Mouse (Mus musculus) Muller cell, postnatal 12 days (primary cell): ENCODE data around the gene Tnrc6b.

Experiments used
- DNase-seq: peaks from one replicate; pipeline ENCODE4 v3.0.0-alpha.2; 2015; ENCODE audit errors: inconsistent ontology term

Tnrc6b gene

DNA sequence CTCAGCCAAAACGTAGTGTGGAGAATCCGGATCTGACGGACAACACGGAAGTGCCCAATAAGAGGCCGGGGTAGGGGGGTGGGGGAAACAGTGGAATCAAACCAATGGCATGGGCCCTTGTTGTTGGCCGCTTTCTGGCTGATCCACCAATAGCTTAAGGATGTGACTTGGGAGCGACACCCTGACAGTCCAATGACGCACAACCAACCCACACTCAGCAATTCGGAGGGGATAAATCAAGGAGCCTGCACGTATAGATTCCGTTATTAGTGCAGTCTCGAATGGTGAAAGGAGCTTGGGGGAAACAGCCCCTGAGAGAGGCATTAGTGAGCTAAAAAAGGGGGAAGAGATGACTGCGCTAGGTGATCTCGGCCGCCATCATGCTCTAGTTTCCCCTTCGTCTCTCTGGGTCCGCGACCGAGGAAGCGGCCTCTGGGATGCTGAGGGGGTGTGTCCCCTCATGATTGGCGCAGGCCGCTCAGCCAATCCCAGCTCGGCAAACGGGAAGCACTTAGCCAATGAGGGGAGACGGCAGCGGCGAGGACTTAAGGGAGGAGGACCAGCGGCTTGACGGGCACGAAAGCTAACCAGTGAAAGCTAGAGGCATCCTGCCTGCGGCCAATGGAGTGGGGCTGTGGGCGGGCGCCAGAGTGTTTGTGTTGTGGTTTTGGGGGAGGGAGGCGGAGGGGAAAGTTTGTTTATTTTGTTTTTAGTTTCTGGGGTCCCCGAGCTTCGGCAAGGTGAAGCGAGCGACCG is at the start of gene Tnrc6b:
Gene Tnrc6b (plus strand): TSS at position 706 of the 756 bp plus-strand sequence.
- DNase-seq, result peak; percentile 100

DNA sequence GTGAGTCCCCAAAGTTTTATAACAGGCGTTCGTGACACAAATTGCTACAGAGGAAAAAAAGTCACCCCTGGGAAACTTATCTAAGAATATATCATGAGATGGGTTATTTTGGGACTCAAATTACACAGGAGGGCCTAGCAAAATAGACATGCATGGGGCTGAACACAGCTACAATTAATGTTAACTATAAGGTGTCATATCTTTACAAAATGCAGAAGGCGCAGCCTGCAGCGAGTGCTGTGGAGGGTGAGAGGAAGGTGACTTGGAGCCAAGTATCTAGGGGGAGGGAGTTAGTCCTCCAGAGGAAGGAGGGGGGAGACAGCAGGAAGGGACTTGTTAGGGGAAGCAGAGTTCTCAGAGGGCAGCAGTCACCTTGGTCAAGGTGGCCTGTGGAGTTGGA is 46.7 kb upstream of the Tnrc6b start:
- no peak for DNase-seq

DNA sequence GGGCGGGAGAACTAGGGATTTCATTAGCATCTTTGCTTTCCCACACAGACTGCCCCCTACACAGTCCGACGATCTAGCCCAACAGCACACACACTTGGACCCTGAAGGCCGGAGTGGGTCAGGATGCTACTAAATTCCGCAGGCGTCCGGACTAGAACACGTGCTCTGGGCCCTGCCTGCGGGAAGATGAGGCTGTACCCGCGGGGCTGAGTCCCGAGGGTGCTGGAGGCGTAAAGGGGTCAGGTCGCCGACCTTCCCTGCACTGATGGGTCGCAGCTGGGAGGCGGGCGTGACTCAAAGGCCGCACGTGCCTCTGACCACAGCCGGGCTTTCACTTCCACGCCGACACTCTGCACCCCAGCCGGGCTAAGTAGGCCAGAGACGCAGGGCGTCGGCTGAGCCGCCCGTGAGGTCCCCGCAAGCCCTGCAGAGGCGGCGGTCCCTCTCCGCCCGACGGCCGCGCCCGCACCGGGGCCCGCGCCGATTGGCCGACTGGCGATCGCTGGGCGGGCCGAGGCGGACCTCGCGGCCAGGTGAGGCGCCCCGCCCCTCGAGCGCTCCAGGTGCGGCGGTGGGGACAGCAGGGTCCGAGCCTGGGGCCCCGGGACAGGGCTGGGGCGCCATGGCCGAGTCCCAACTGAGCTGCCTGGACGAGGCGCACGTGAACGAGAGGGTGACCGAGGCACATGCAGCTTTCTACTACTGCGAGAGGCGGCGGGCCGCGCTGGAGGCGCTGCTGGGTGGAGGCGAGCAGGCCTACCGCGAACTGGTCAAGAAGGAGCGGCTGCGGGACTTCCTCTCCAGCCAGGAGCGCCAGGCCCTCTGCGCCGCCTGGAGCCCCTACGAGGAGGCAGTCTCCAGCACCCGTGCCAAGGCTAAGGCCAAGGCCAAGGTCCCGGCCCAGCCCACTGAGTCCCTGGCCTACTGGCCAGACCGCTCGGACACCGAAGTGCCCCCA is 39.5 kb upstream of the Tnrc6b start, which contains the start of gene Fam83f:
Gene Fam83f (plus strand): TSS at position 553 of the 958 bp plus-strand sequence.
- peak; percentile 49 for DNase-seq

DNA sequence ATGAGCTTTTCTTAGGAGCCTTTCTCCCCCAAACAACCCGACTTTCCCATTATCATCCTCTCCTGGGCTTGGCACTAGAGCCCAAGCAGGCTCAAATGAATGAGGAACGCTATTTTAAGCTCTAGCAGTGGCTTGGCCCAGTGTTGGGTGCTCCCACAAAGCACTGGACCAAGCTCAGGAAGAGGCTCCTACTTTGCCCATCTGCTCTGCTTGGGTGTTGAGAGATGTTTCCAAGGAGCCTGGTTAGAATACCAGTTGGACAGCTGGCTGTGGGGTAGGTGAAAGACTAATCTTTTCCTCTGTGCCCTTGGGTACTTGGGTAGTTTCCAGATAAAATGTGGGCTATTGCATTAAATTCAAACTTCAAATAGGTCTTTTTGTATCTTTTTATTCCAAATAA is 38.3 kb upstream of the Tnrc6b start:
- no peak for DNase-seq

DNA sequence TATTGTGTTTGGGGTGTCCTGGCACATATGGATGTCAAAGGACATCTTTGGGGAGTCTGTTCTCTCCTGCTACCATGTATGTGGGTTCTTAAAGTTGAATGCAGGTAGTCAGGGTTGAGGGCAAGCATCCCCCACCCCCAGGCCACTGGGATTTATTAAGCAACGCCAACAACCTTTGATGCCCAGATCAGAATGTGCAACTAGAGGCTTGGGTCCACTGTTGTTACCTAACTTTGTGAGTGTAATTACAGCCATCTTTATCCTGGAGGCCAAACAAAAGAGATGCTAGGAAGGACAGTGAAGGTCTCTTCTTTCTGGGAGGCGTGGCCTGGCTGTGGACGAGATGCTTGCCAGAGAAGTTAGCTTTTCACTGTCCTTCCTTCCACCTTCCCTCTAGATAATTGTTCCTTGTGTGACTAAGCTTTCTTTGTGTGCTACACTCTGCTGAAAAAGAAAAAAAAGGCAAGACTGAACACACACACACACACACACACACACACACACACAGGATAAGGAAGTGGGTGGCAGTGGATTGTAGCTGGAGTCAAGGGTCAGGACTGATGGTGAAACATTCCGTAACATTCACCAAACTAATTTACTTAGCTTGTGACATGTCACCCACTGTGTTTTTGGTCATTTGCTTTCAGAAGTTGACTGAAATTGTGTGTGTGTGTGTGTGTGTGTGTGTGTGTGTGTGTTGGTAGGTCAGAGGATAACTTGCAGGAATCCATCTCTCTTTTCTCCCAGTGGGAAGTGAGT is 37.6 kb upstream of the Tnrc6b start:
- peak; percentile 66 for DNase-seq

DNA sequence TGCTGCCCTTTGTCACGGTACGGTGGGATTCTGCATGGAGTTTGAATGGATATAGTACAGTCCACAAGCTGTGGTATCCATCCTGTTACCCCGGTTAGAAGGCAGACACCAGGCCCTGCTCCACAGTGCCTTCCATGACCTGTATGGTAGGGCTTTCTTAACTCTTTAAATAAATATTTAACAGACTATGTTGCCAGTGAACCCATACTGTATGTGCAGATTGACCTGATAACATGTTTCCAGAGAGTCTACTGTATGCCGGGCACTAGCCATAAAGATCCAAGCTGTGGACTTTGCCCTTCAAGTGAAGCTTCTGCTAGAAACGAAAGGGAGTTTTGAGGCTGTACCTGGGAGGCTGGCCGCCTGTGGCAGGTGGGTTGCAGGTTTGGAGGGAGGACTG is 36.4 kb upstream of the Tnrc6b start:
- DNase-seq, result no peak

DNA sequence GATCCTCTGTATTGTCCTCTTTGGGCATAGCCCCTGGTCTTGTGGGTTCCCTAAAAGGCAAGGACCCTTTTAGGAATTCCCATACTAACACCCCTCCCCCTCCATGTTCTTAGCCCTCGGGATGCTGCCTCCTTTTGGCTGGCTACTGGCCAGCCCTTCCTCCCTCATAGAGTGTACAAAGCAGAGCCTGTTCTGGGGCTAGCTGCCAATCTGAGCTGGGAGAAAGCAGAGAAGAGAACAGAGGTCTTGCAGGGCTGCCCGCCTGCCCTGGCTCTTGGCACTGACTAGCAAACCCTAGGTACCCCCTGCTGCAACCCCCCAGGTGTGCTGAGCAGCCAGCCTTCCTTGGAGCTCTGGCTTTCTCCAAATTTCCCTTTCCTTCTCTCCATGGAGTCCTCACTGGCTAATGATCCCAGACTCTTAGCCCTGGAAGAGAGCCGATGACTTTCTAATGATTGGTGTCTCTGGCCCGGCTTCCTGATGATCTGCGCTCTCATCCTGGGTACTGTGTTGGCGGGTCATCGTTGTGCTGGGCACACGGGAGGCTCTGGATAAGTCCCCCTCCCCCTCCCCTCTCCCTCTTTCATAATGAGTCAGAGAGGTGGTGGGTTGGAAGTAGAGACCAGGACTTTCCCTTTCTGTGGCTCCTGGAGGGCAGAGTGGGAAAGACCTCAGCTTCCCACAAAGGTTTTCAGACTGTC is 31.4 kb upstream of the Tnrc6b start:
- DNase-seq, result peak; percentile 79

DNA sequence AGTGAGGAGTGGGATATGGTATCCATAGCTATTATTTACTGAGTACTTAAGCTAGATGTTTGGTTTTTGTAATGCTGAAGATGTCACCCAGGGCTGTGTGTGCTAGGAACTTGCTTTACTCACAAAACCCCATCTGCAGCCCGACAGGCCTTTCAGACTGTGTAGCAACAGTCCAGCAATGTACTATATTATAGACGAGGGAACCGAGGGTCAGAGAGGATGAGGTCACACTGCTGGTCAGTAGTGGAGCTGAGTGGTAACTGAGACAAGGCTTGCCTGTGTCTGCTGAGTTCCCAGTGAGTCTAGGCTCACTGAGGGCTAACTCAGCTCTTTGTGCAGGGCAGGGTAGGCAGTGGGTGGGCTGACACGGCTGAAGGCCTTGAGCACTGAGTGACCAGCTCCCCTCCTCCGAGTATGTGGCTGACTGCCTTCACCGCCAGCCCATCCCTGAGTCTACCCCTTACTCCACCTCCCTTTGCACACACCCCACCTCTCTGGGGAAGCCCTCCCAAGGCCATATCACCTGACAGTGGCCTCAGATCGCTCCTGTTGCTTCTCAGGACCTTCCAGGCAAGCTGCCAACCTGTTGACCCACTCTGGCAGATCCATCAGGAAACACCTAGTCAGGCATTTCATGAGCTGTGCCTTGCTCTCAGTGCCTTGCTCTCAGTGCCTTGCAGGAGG is 30.6 kb upstream of the Tnrc6b start:
- peak; percentile 16 for DNase-seq

DNA sequence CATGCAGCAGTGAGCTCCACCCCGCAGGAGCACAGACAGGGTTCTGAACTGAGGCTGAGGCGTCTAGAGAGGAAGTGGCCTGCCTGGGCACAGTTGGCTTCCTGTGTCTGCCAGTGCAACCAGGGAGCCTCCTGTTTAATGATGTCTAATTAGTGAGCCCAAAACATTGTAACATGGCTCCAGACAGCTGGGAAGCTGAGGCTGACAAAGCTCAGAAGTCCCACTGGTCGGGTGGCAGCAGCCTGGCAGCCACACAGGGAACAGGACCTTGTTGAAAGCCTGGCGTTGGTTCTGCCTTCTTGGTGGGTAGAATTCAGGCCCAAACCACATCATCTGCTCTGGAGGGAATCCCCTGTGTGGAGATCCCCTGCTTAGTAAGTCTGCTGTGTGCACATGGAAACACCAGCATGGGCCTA is 29.6 kb upstream of the Tnrc6b start:
- DNase-seq, result peak; percentile 43

DNA sequence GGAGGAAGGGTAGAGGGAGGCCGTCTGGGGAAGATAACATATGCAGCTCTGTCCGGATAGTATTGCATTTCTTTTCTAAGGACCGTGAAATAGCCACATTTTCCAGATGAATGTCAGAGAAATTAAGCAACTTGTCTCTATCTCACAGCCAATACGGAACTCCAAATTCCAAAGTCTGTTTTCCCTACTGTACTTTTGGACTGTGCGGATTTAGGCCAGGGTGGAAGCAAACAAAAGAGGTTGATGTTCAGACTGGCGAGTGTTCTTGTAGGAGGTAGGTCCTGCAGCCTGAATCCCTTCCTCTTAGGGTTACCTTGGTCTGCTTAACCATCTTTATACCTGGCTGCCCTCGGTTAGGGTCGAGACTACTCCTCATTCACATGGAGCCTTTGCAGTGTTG is 28.8 kb upstream of the Tnrc6b start:
- DNase-seq, result no peak

DNA sequence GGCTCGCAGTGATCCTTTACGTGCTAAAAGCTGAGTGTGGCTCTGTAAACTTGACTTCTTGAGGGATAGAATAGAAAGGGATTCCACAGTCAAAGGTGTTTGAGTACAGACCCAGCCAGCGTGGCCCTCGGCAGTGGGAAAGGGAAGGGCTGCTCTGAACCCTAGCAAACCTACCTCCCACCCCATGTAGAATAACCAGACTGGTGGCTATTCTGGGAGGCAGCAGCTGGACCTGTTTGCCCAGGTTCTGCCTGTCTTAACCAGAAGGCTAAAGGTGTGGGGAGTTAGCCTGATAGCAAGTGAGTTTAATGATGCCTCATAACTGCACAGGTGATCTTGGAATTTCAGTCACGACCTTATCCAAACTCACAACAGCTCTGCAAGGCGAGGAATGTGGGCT is 28.0 kb upstream of the Tnrc6b start:
- no peak for DNase-seq

DNA sequence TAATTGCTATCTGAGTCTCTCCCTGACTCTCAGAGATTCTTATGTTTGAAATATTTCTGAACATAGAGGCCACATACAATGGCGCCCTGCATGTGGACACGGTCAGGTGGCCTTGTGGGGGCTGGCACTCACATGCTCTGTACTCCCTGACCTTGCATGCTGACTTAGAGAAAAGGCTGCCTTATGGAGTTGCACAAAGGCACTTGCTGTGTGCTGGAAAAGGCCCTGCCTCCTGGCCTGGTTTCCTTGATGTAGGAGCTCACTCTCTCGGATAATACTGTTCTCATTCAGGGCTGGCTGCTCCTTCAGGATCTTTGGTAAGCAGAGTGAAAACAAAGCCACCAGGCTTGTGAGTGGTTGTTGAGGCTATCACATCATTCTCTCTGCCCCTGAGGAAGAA is 27.1 kb upstream of the Tnrc6b start:
- DNase-seq, result no peak

DNA sequence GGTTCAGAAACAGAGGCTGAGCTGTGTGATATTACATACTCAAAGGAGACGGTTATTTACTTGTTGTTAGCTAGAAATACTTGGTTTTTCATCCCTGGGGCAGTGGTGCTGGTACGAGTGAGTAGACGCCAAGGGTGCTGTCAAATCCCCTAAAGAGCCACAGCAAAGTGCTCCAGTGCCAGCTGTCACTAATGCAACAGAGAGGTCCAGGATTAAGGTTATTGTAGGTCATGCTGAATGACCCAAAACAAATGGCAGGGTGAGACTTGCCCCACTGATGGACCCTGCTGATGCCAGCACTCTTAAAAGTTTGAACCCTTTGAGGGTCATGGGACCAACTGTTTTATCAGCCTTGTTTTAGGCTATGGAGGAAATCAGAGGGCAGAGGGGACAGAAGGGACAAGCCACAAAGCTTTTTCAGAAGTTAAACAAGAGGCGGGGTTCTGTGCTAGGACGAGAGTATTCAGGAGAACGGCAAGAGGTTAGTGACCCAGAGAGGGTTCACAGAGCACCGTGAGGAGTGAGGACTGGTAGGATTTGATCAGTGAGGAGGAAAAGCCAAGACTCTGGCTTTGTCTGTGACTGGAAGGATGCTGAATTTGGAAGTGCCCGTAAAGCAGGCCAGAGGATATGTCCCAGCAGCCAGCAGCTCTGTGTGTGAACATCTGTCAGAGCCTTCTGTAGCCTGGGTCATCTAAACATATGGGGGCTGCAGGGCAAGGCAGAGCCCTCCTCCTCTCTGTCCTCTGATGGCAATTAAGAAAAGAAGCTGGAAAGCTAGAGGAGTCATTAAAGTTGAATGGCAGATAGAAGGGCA is 26.1 kb upstream of the Tnrc6b start:
- no peak for DNase-seq

DNA sequence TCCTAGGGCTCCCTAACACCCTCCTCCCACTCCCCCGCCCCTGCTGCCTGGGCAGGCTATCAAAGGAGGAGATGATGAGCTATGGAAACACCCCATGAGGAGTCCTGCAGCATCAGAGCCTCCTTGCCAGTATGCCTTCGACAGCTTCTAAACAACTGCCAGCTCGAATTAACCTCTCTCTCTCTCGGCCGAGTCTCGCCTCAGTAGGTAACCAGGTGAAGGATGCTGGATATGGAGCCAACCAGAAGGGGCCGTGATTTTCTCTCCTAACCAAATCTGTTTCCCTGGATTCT is 25.6 kb upstream of the Tnrc6b start:
- DNase-seq, result no peak

DNA sequence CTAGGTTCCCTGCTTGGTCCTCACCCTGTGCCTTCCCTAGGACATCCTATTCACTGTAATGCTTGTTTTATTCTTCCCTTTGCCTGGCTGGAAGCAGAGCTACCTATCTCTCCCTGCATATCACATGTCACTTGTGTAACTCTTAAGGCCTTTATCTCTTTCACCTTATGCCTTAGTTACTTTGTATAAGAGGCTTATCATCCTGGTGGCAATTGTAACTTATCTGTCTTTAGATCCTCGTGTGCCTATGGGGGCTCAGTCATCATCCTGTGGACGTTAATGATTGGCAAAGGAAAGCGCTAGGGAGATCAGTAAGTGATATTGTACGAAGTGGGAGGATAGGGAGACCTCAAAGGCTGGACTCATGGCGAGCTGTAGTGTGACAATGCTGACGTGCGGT is 22.6 kb upstream of the Tnrc6b start:
- DNase-seq, result no peak

DNA sequence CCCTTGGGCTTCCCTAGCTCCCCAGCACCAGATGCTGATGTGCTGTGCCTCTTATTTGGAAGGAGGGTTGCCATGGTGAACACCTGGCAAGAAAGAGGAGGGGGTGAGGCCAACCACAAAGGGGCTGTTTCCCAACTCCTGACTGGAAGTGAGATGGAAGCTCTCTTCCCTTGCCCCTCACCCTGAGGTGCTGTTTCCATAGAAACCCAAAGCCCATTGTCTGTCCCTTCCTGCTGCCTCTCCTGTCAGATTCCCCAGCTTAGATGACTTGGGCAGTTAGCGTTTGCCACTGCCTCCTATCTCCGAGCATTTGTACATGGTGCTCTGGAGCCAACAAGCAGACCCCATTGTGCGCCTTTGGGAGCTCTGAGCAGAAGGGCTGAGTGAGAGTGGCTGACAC is 17.6 kb upstream of the Tnrc6b start:
- DNase-seq, result no peak

DNA sequence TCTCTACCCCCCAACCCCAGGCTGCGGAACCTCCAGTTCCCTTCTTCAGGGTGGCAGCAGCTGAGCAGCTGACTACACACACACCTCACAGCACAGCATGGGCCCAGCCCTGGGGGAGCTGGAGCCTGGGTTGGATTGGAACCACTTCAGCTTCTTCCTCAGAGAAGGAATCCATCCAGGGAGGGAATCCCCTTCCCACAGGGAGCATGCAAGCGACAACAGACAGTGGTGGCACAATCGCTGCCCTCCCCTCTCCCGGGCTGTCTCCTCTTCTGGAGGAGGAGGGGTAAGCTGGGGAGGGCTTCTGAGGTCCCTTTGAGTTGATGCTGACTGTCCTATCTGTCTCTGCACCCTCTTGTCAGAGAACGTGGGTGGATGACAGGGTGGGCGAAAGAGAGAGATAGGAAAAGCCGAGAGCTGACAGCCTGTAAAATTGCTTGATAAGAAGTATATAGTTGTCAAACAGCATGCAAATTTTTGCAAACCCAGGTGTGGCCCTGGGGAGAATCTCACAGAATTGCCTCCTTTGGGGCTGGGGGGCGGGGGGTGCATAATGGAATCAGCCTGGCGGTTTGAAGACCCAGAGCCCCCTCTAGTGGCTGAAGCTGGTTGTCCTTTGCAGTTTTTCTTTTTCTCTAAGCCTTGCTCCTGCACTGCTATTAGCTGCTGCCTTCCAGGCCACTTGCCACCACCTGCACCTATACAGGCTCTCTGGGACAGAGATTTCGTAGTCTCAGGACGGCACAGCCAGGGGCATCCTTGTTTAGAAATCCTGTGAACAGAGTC is 16.8 kb upstream of the Tnrc6b start:
- peak; percentile 33 for DNase-seq

DNA sequence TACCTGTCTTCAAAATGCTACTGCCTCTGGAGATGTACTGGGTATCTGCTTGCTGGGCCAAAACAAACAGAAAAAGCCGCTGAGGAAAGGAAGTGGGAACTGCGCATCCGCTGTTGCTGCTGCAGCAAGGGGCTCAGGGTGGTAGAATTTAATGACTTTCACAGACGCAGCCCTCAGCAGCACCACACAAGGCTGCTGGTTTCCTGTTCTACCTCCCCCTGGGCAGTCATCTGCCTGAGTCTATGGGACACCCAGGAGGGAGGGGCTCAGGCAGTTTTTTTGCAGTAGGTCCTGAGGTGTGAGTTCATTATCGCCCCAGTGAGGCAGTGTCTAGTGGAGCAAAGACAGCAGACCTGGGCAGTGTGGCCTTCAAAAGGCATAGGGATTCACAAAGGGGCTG is 13.5 kb upstream of the Tnrc6b start:
- no peak for DNase-seq

DNA sequence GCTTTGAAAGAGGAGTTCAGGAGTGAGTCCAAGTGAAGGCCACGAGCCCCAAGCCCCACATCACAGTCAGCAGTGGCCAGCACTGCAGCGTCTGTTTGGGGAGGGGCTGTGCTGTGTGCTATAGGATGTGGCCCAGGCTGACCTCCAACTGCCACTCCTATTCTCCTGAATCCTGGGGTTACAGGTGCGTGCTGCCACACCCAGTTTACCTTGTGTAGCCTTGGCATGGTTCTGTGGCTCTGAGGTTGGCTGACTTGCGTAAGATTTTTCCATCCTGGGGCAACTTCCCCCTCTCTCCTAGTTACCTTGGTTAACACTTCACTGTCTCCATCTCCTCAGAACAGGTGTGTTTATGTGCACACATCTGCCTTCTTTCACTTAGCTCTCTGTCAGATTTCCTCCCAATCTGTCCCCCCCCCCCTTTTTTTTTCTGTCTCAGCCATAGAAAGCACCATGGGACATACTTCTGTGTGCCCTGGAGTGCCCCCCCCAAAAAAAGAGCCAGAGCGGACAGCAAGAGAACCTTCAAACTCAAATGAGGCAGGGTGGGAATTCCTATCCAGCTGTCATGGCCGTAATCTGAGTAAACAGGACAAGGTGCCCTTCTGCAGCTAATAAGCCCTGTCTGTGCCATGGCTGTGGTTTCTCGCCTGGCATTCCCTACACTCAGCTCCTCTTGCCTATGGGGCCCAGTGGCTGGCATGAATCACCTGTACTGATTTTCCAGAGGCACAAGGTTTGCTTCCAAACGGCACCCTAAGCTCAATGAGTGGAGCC is 9.4 kb upstream of the Tnrc6b start:
- no peak for DNase-seq
